ENCODE assay signal across 11 mouse cellular contexts in genomic region chr3:131771863-131772546, GRCm38 (mm10).
"Had no signal": no experiment of that assay in that cellular context is flagged by ENCODE, and none has a peak within 500 bp of the region (broad histone marks: within the 10 kb centered on the region; RNA-seq: fewer than 3 reads in every experiment).

No protein-coding gene starts in this region.

- DNase-seq: kidney, adult 11 months; kidney, postnatal 25 days; layer of hippocampus, adult 9-11 months; layer of hippocampus, postnatal 36 days; lung, adult 2 months; lung, postnatal 36 days; right cerebral cortex, postnatal 14 days; thymus, postnatal 14 days had no signal

- H3K9ac ChIP-seq: liver, embryonic 15.5 days; neural tube, embryonic 13.5 days had no signal

- H3K4me3 ChIP-seq: liver, embryonic 15.5 days; neural tube, embryonic 13.5 days had no signal

- H3K27me3 ChIP-seq: liver, embryonic 15.5 days; neural tube, embryonic 13.5 days had no signal

- H3K27ac ChIP-seq: liver, embryonic 15.5 days; neural tube, embryonic 13.5 days had no signal

- ATAC-seq: lung, postnatal 0 days had no signal

- H3K36me3 ChIP-seq: liver, embryonic 15.5 days; neural tube, embryonic 13.5 days had no signal

- H3K4me1 ChIP-seq: liver, embryonic 15.5 days; neural tube, embryonic 13.5 days had no signal

- H3K9me3 ChIP-seq: liver, embryonic 15.5 days; neural tube, embryonic 13.5 days had no signal

- H3K4me2 ChIP-seq: liver, embryonic 15.5 days; neural tube, embryonic 13.5 days had no signal
